Mouse (Mus musculus) bone marrow, adult 2 months (tissue): ENCODE measurements around the gene Cdadc1.

ENCODE experiments used
- CTCF ChIP-seq: fragments of 200-500 bp; IDR thresholded peaks from 2 replicates; pipeline ENCODE4 v1.5.1; 2011; ENCODE audit warnings: low read length, control low read depth; ENCODE audit not compliant: control insufficient read depth, insufficient read depth
- POLR2A ChIP-seq: fragments of 200-500 bp; IDR thresholded peaks from 2 replicates; pipeline ENCODE4 v1.6.1; 2011; ENCODE audit warnings: low read depth, mild to moderate bottlenecking, control low read depth, low read length, borderline replicate concordance; ENCODE audit not compliant: control insufficient read depth

GRCm38 (mm10) chr14:59616802-59617201 lies 19.0 kb upstream of the Cdadc1 start:
- TF ChIP-seq CTCF: no peak
- no peak for TF ChIP-seq POLR2A
